Mouse (Mus musculus) monocyte, adult 2 months (primary cell): ENCODE results near the gene Irf2bpl.

Experiments used
- DNase-seq, 2 experiments: peaks; one replicate each; pipeline ENCODE4 v3.0.0; 2022; ENCODE audit warnings: low spot score in 2 of 2, low read depth in 1 of 2

The Irf2bpl gene

DNA sequence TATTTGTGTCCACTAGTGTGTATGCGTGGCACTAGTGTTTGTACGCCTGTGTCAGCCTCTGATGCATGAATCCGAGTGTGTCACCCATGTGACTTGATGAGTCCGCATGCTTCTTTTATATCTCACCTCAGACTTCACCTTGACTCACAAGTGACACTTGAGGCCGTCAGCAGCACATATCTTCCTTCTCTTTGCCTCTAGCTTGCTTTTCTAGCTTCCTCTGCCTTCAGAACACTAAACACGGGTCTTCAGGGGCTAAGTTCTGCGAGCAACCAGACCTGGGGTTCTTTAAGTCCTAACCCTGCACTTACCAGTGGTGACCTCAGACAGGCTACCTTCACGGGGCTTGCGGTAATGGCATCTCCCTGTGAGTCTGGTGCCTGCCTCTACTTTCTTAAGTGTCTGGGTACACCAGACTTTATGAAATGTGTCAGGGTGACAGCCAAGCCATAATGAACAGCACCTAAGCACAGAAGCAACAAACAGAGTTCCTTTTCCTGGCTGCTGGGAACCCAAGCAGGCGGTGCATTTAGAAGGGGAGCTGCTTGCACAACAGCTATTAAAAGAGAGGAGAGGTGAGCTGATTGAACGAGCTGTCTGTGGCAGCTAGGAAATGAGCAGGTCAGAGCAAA, 51.9 kb downstream of the Irf2bpl start:
- DNase-seq: no peak

DNA sequence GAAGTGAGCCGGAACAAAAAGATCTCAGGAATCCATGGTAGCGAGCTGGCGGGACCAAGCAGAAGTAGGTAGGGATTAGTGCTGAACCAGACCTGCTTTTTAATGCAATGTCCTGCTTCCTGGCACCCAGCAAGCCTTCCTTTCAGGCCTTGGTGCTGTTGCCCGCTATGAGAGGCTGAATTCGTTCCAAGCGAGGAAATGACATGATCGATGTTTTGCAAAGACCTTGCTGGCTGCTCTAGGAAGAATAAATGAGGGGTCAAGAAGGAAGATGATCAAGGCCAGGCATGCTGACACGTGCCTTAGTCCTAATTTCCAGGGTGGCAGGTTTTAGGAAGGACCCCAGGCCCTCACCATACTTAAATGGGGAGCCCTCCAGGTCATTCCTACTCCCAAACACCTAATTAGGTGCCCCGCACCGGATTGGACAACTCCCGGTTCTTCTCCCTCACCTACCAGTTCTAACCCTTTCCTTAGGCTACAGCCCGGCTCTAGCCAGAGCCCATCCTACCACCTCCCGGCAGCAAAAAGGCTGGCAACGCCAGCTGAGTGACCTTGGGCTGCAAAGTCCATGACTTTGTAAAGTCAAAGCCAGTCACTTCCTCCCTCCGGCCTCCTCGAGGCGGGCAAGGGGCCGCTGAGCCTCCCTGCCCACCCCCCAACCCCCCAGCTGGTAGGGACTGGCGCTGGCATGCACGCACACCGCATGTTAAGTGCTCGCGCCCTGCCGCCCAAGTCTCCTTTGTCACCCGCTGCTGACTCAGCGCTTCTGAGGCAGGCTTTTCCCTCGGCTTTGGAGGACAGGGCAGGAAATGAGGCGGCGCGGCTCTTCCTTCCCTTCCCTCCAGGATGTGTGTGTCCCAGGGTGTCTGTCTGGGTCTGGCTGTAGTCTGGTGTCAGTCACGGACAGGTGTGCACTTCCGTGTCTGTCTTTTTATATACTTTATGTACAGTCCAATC, 52.7 kb downstream of the Irf2bpl start:
- peak in 1 of 2 experiments; percentile 25 for DNase-seq
